ENCODE assay signal across 25 mouse cellular contexts in genomic region chr5:96976150-96976549, GRCm38 (mm10). TPM values are rescaled to one million over a fixed set of nuclear protein-coding genes. Genes with fewer than 3 reads are reported as not detected.
DNase-seq lines count a peak whose midpoint lies in the region; ATAC-seq and TF ChIP-seq lines count a peak whose summit lies in the region.
"Had no signal": no experiment of that assay in that cellular context is flagged by ENCODE, and none has a peak within 500 bp of the region (broad histone marks: within the 10 kb centered on the region; RNA-seq: fewer than 3 reads in every experiment).

No protein-coding gene starts in this region.

- DNase-seq in liver, postnatal 0 days = no peak
- peak; percentile 37 for DNase-seq in CD4-positive, CD25-positive, alpha-beta regulatory T cell, adult 2 months (ENCODE audit: low read depth, low spot score)
- DNase-seq in adrenal gland, postnatal 14 days = no peak
- no peak for DNase-seq in forebrain, embryonic 10.5 days (ENCODE audit: extremely low spot score, low spot score)
- DNase-seq: adrenal gland, postnatal 10 days; cerebellum, adult 11 months; cerebellum, adult 2 months; cerebellum, adult 9-11 months; cerebellum, postnatal 25 days; gastrocnemius, adult 2 months; gastrocnemius, postnatal 14 days; heart, adult 18-20 months; heart, postnatal 14 days; heart, postnatal 4 days had no signal

- H3K9me3 ChIP-seq in liver, embryonic 15.5 days (replicated peaks) = no peaks in the 10 kb centered on the region
- H3K9me3 ChIP-seq in liver, postnatal 0 days (ENCODE audit: low read length) = no peaks in the 10 kb centered on the region
- H3K9me3 ChIP-seq in forebrain, embryonic 10.5 days = no peaks in the 10 kb centered on the region
- H3K9me3 ChIP-seq: embryonic facial prominence, embryonic 12.5 days; embryonic facial prominence, embryonic 15.5 days; forebrain, embryonic 12.5 days; forebrain, embryonic 15.5 days; heart, embryonic 12.5 days; heart, embryonic 15.5 days had no signal

- ATAC-seq in liver, embryonic 15.5 days (ENCODE audit: insufficient read depth) = no peak
- no peak for ATAC-seq in liver, postnatal 0 days
- peak; percentile 28 for ATAC-seq in activated CD4-positive, CD25-positive, alpha-beta regulatory T cell, adult 4 months
- ATAC-seq: hindbrain, postnatal 0 days; intestine, postnatal 0 days had no signal

- no peak overlapping the region for H3K4me3 ChIP-seq in liver, embryonic 15.5 days (replicated peaks)
- H3K4me3 ChIP-seq in liver, postnatal 0 days (ENCODE audit: low read depth, low read length) = no peak overlapping the region
- H3K4me3 ChIP-seq in forebrain, embryonic 10.5 days = no peak overlapping the region
- H3K4me3 ChIP-seq: embryonic facial prominence, embryonic 12.5 days; embryonic facial prominence, embryonic 15.5 days; forebrain, embryonic 12.5 days; forebrain, embryonic 15.5 days; gastrocnemius, adult 2 months; heart, embryonic 12.5 days; heart, embryonic 15.5 days had no signal

- H3K27me3 ChIP-seq in liver, embryonic 15.5 days = peaks cover 21% of the 10 kb centered on the region
- peaks cover 4% of the 10 kb centered on the region; the same call in 1 of the 2 replicates for H3K27me3 ChIP-seq in liver, postnatal 0 days (ENCODE audit: insufficient read depth, low read length)
- no peaks in the 10 kb centered on the region for H3K27me3 ChIP-seq in forebrain, embryonic 10.5 days (ENCODE audit: poor library complexity, severe bottlenecking)
- H3K27me3 ChIP-seq: embryonic facial prominence, embryonic 12.5 days; embryonic facial prominence, embryonic 15.5 days; forebrain, embryonic 15.5 days; heart, embryonic 15.5 days had no signal

- H3K27ac ChIP-seq in liver, embryonic 15.5 days (replicated peaks) = 0 out of 2 replicates have a peak overlapping the region, but pooled peaks have one; percentile 8
- no peak overlapping the region for H3K27ac ChIP-seq in liver, postnatal 0 days (ENCODE audit: low read depth)
- no peak overlapping the region for H3K27ac ChIP-seq in forebrain, embryonic 10.5 days
- H3K27ac ChIP-seq: embryonic facial prominence, embryonic 12.5 days; embryonic facial prominence, embryonic 15.5 days; forebrain, embryonic 12.5 days; forebrain, embryonic 15.5 days; gastrocnemius, adult 2 months; heart, embryonic 15.5 days; hindbrain, embryonic 14.5 days; hindbrain, postnatal 0 days had no signal

- H3K9ac ChIP-seq in liver, embryonic 15.5 days = no peak overlapping the region
- H3K9ac ChIP-seq in liver, postnatal 0 days (replicated peaks) = no peak overlapping the region
- H3K9ac ChIP-seq: embryonic facial prominence, embryonic 12.5 days; embryonic facial prominence, embryonic 15.5 days; forebrain, embryonic 12.5 days; forebrain, embryonic 15.5 days; heart, embryonic 12.5 days; heart, embryonic 15.5 days; hindbrain, embryonic 14.5 days had no signal

- no peak for TF ChIP-seq EP300 in liver, postnatal 0 days (IDR thresholded peaks at IDR 0.05; ENCODE audit: low read depth)

- 60% methylated on average over 3 of the region's 3 CpGs for WGBS in liver, embryonic 15.5 days (ENCODE audit: insufficient replicate concordance)
- WGBS in liver, postnatal 0 days (ENCODE audit: insufficient replicate concordance) = 73% methylated on average over 3 of the region's 3 CpGs
- 83% methylated on average over 3 of the region's 3 CpGs for WGBS in forebrain, embryonic 10.5 days

- H3K4me2 ChIP-seq in liver, embryonic 15.5 days = no peak overlapping the region
- no peak overlapping the region for H3K4me2 ChIP-seq in liver, postnatal 0 days (ENCODE audit: low read depth, low read length)
- H3K4me2 ChIP-seq: embryonic facial prominence, embryonic 12.5 days; embryonic facial prominence, embryonic 15.5 days; forebrain, embryonic 12.5 days; forebrain, embryonic 15.5 days; heart, embryonic 12.5 days; heart, embryonic 15.5 days; hindbrain, embryonic 14.5 days had no signal

- TF ChIP-seq CTCF in liver, postnatal 0 days (IDR thresholded peaks at IDR 0.05; ENCODE audit: low read depth) = no peak

- peaks cover 43% of the 10 kb centered on the region for H3K4me1 ChIP-seq in liver, embryonic 15.5 days (replicated peaks)
- H3K4me1 ChIP-seq in liver, postnatal 0 days (ENCODE audit: insufficient read depth) = peaks cover 21% of the 10 kb centered on the region
- peaks cover 12% of the 10 kb centered on the region for H3K4me1 ChIP-seq in forebrain, embryonic 10.5 days
- H3K4me1 ChIP-seq: embryonic facial prominence, embryonic 12.5 days had no signal

- no peaks in the 10 kb centered on the region for H3K36me3 ChIP-seq in liver, embryonic 15.5 days (replicated peaks)
- H3K36me3 ChIP-seq in liver, postnatal 0 days (replicated peaks; ENCODE audit: insufficient read depth, low read length) = no peaks in the 10 kb centered on the region
- no peaks in the 10 kb centered on the region for H3K36me3 ChIP-seq in forebrain, embryonic 10.5 days (replicated peaks)
- H3K36me3 ChIP-seq: embryonic facial prominence, embryonic 12.5 days; embryonic facial prominence, embryonic 15.5 days; forebrain, embryonic 12.5 days; forebrain, embryonic 15.5 days; heart, embryonic 12.5 days; heart, embryonic 15.5 days had no signal

RNA-seq across cellular contexts. Expression of gene Bmp2k, which starts 21.3 kb away (rescaled TPM):
- polyA plus RNA-seq in liver, embryonic 15.5 days (2015; fragmentation: Nextera tagmentation; extraction: Ambion mirVana) = 31.1 and 31.3 TPM in 2 replicates
- polyA plus RNA-seq in liver, postnatal 0 days (2015; fragmentation: Nextera tagmentation; extraction: Ambion mirVana) = 13.6 and 15.2 TPM in 2 replicates
- 10 to 100 TPM in 1 of 2 experiments, 1 to 10 TPM in 1; 8.3 to 19.3 TPM for polyA plus RNA-seq in activated CD4-positive, CD25-positive, alpha-beta regulatory T cell, adult 4 months (2017; shearing (Covaris generic))
- total RNA-seq in adrenal gland, postnatal 14 days (2021) = 31.6 and 31.9 TPM in 2 replicates
- polyA plus RNA-seq in forebrain, embryonic 10.5 days (2016; fragmentation: Nextera tagmentation; extraction: Ambion mirVana) = 8.7 and 8.8 TPM in 2 replicates
